Mouse (Mus musculus) layer of hippocampus, adult 8-10 months (tissue): ENCODE data around the gene Psap. TPM values are rescaled to one million over a fixed set of nuclear protein-coding genes. Genes with fewer than 3 reads are reported as not detected.
"Not testable (repeated sequence)": the region's sequence is repeated elsewhere in the genome, so short reads cannot be mapped to it uniquely, and the experiment has no call there.

ENCODE experiments used
- DNase-seq, 2 experiments: peaks; one replicate each; pipeline ENCODE4 v3.0.0; 2022; ENCODE audit warnings: low spot score in 2 of 2
- total RNA-seq, 4 experiments: library from RNA; stranded (reverse); gene quantifications; 2 replicates each; pipeline ENCODE4 v1.2.4; 2022

Psap gene
- total RNA-seq = 1,000 to 10,000 TPM; 1,389 to 1,663 (median 1,484) TPM

- peak; percentile 90 to 95 for DNase-seq
These were observed at the start of gene Psap for GRCm38 (mm10) chr10:60277207-60278005. Psap (plus strand) TSS chr10:60277627.

DNA sequence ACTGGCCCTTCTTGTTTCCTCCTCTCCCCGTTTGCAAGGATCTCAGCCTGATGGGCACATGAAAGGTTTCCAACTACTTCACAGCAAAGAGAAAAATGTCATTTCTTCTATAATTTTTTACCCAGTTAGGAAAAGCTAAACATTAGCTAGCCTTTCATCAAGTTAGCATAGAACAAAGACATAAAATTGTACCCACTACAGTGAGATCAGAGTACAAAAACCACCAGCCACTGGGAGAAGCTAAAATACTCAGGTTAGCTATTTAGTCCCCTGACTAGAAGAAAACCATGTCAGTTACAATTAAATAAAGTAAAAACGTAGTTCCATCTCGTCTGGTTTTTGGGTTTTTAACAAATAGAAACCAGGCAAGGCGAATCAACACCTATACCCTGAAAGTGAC is 49.8 kb upstream of the Psap start:
- no peak for DNase-seq

GRCm38 (mm10) chr10:60229113-60229512 is 48.3 kb upstream of the Psap start:
- no peak for DNase-seq

DNA sequence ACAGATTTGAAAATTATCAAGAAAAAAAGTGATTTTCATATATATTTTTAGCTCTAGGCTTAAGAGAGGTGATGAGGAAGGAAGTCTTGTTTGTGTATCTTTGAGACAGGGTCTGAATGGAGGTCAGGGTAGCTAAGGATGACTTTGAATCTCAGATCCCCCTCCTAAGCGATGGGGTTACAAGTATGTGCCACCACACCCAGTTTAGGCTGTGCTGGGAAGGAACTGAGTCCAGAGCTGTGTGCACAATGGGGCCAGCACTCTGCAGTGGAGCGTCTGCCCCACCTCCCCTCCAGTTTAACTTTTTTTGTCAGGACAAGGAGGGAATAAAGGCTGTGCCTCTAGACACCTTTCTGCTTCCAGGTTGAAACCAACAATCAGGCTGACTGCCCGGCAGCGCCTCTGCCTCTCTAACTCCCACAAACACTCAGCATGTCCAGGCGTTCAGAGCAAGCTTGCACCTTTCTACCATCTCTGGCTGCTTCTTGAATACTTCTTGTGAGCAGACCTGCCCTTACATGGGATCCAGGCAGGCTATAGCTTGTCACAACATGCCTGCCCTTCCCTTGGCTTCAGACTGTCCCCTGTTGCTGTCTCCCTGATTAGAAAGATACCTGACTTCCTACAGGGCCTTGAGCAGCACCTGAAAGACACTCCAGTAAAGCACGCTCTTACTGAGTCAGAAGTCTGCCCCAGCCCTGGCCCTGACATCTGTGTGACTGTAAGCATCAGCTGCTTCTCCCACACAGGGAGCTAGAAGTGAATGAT is 46.9 kb upstream of the Psap start:
- no peak for DNase-seq

DNA sequence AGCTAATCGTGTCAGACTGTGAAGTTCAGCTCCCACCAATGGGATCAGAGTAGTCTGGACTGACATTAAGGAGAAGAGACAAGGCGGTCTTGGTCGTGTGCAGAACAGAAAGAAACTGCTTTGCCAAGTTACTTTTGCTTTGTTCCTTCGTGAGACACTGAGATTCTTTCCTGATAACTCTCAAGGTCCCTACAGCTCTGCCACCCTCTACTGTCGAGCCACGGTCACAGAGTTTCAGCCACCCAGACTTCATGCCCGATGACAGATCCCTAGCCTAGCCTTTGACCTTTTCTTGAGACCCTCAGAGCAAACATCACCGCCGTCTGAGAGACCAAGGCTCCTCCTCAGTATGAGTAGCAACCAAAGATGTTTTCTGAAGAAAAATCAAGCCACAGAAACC is 43.4 kb upstream of the Psap start:
- DNase-seq = no peak

DNA sequence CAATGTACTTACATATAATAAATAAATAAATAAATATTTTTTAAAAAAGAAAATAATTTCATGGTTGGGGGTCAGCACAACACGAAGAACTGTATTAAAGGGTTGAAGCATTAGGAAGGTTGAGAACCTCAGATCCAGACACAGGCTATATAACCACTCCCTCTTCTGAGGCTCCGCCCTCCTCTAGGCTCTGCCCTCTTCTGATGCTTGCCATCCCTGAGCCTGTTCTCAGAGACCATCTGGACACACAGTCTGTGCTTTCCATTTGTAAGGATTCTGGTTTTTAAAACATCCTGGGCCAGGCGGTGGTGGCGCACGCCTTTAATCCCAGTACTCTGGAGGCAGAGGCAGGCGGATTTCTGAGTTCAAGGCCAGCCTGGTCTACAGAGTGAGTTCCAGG is 41.6 kb upstream of the Psap start:
- DNase-seq = not testable (repeated sequence)

GRCm38 (mm10) chr10:60237475-60238154 is 39.8 kb upstream of the Psap start:
- DNase-seq = peak in 1 of 2 experiments; percentile 66

- DNase-seq = no peak
These were observed 37.0 kb upstream of the Psap start for GRCm38 (mm10) chr10:60240416-60240815.

GRCm38 (mm10) chr10:60243941-60244340 is 33.5 kb upstream of the Psap start:
- DNase-seq = no peak

DNA sequence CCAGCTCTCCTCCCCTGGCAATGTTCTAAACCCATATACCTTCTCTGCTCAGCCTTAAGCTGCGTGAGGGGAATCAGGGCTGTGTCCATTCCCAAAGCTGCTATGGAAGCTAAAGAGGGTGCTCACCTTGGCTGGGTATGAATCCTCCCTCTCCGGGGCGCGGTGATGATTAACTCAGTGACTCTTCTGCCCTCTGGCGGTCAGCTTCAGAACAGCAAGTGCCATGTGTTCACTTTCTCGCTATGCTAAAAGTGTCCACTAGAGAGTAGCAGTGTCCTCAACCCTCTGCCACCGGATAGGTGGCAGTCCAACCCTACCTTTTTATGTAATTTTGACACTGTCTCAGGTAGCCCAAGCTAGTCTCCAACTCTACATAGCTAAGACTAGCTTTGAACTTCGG is 32.4 kb upstream of the Psap start:
- peak; percentile 82 to 96 for DNase-seq

DNA sequence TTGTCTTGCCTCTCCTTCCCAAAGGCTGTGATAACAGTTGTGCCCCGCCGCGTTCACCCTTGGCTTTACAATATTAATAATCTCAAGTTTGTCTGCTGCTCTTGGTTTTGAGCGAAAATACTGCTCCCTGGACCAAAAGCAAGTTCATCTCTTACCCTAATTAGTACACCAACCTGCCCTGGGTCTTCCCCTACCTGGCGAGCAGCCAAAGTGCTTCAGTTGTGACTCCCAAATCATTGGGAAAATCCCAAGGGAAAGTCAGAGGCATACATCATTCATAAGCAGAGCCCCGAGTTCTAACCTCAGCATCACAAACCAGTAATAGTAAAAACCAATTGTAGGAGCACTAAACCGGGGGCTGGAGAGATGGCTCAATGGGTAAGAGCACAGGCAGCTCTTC is 31.8 kb upstream of the Psap start:
- DNase-seq = no peak

DNA sequence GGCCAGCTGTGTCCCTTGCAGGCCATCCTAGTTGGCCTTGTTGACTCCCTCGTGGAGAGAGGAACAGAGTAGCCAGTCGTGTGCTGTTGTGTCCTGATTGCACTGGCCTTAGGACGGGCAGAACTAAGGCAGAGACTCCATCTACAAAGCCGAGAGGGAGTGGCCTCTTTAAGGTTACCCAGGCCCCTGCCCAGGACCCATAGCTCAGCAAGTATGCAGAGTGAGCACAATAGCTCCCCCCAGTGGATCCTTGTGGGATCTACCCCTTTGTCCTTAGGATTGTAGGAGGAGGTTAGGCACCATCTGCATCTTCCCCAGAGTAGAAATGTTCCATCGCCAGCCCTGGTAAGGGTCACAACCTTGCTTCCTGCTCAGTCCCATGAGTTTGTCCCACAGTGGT is 30.9 kb upstream of the Psap start:
- peak; percentile 25 to 48 for DNase-seq

DNA sequence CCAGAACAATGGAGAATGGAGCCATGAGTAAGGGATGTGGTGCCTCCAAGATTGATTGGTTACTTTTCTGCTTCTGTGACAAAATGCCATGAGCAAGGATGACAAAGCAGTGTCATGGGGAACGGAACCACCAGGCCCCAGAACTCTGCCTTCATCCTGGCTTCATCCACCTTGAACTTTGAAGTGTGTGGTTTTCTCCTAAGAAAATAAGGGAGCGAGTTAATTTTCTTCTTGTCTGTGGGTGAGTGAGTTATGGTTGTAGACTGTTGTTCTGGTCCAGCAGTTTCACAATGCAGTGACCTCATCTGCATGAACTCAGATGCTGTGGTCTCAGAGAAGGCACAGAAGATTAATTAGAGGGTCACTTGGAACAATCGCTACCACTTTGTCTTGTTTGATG is 29.1 kb upstream of the Psap start:
- DNase-seq = not testable (repeated sequence)

DNA sequence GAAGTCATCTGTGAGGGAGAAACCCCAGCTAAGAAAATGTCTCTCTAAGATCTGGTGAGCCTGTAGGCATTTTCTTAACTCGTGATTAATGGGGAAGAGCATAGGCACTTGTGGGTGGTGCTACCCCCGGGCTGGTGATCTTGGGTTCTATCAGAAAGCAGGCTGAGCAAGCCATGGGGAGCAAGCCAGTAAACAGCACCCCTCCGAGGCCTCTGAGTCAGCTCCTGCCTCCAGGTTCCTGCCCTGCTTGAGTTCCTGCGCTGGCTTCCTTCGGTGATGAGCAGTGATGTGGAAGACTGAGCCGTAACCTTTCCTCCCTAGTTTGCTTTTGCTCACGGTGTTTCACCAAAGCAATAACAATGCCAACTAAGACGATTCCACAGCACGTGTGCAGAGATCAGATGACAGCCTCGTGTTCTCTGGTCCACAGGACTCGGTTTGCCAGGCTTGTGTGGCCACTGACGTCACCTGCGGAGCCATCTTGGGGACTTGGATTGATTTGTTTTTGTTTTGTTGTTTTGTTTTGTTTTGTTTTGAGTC is 26.9 kb upstream of the Psap start:
- DNase-seq = no peak

GRCm38 (mm10) chr10:60252187-60252586 is 25.2 kb upstream of the Psap start:
- DNase-seq = no peak

DNA sequence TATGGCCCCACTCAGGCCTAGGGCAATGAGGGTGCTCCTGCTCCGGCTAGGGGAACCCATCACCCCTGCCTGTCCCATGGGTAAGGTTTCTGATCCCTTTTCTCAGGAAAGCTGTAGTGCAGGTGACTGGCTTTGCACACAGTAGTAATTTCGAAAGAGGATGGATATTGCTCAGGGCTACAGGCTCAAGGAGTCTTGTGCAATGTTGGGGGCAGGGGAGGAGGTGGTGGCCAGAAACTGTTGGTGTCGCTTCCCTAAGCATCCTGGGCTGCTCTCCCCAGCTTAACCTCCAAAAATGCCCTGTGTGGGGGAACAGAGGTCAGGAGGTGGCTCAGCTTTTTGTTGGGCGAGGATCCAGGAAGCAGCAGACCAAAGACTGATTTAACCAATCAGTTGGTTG is 24.8 kb upstream of the Psap start:
- no peak for DNase-seq

GRCm38 (mm10) chr10:60256088-60256487 is 21.3 kb upstream of the Psap start:
- DNase-seq = no peak

DNA sequence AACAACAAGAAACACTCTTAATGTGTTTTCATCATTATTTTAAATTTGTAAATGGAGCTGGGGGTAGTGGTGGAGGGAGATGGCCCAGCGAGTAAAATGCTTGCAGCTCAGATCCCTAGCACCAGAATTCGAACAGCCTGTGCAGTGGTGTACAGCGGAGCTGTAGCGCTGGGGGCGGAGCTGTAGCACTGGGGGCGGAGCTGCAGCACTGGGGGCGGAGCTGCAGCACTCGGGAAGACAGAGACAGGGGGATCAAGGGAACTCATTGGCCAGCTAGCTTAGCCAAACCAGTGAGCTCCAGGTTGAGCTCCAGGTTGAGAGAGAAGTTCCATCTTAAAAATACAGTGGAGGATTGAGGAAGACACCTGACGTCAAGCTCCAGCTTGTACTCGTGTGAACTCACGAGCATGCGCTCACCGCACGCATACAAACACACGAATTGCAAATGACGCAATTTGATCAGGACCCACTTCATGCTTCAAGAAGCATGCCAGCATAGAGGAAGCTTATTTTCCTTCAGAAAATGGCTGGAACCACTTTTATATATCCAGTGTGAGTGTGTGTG is 20.1 kb upstream of the Psap start:
- DNase-seq = no peak

GRCm38 (mm10) chr10:60260557-60261294 is 16.7 kb upstream of the Psap start:
- DNase-seq = no peak

DNA sequence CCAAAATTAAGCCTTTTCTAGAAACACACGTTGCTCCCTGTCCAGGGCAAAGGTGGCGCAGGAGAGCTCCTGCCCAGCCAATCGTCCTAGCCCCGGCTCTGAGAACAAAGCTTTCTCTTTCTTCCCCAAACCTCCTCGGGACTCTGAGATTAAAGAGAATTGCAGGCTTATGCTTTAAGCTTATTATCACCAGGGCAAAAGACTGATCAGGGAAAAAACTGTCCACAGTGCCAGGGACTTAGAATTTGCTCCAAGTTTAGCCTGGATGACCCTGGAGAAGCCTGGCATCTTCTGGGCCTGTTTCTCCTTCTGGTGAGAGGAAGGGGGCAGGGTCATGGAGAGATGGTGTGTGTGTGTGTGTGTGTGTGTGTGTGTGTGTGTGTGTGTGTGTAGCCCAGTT is 15.9 kb upstream of the Psap start:
- DNase-seq = no peak

DNA sequence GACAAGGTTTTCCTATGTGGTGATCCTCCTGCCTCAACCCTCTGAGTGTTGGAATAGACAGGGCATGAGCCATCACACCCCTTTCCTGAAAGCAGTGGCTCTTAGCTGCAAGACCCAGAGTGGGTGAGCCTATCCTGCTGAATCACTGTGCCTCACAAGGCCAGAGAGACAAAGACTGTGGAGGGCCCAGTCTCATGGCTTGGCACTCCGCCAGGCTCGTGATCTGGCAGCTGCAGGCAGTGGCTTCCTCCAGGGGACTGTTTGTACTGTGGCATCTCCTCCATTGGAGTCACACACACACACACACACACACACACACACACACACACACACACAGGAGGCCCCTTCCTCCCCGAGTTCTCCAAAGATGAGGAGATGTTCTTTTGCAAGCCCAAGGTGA is 15.0 kb upstream of the Psap start:
- DNase-seq = peak; percentile 78 to 81
